Mouse (Mus musculus) liver, adult 2 months (tissue): ENCODE data around the gene Utp20.
A peak's percentile ranks its signal among the peaks of the same experiment; 100 is the strongest.

ENCODE experiments used
- CTCF ChIP-seq: fragments of 200-500 bp; IDR thresholded peaks from 2 replicates; pipeline ENCODE4 v1.5.1; 2011; ENCODE audit warnings: low read depth, low read length, control low read depth
- POLR2A ChIP-seq: fragments of 200-500 bp; IDR thresholded peaks from 2 replicates; pipeline ENCODE4 v1.6.1; 2011; ENCODE audit warnings: low read length, control low read depth; ENCODE audit not compliant: insufficient read depth; ENCODE audit errors: extremely low read depth

DNA sequence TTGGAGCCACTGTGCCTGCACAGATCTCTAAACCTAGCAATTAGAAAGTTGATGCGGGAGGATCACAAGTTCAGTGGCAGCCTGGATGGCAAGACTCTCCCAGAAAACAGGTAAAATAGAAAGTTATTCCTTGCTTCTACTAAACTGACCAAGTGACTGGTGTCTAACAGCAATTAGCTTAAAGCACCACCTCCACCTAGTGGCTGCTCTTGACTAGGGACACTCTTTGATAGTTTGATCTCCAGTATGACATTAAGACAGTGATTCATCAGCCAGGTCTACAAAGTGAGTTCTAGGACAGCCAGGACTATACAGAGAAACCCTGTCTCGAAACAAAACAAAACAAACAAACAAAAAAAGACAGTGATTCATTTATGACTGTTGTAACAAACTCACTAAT, 101.3 kb downstream of the Utp20 start:
- TF ChIP-seq POLR2A (no peak), CTCF (peak; percentile 46)
